Mouse (Mus musculus) forebrain, embryonic 12.5 days (tissue): ENCODE data around the gene Tomm34. TPM values are rescaled to one million over a fixed set of nuclear protein-coding genes. Genes with fewer than 3 reads are reported as not detected.

ENCODE experiments used
- ATAC-seq: fragments of 200-750 bp; cut with Nextera tagmentation; 2 replicates; pipeline ENCODE4 v1.8.0; 2017; ENCODE audit warnings: moderate TSS enrichment; ENCODE audit not compliant: low FRiP score
- H3K27ac ChIP-seq: fragments of 300-500 bp; sonication (generic); 2 replicates; pipeline ENCODE4 v1.5.1; 2016; ENCODE audit warnings: mild to moderate bottlenecking
- H3K27me3 ChIP-seq: fragments of 300-500 bp; sonication (generic); 2 replicates; pipeline ENCODE4 v1.6.1; 2016; ENCODE audit warnings: mild to moderate bottlenecking
- H3K36me3 ChIP-seq: fragments of 300-500 bp; sonication (generic); replicated peaks from 2 replicates; pipeline ENCODE4 v1.6.1; 2016; ENCODE audit warnings: mild to moderate bottlenecking
- H3K4me1 ChIP-seq: fragments of 300-500 bp; sonication (generic); 2 replicates; pipeline ENCODE4 v1.6.1; 2016
- H3K4me2 ChIP-seq: fragments of 300-500 bp; sonication (generic); 2 replicates; pipeline ENCODE4 v1.6.1; 2016; ENCODE audit warnings: mild to moderate bottlenecking, moderate library complexity
- H3K4me3 ChIP-seq: fragments of 300-500 bp; sonication (generic); replicated peaks from 2 replicates; pipeline ENCODE4 v1.5.1; 2016; ENCODE audit warnings: mild to moderate bottlenecking
- H3K9ac ChIP-seq: fragments of 300-500 bp; sonication (generic); 2 replicates; pipeline ENCODE4 v1.6.1; 2016; ENCODE audit warnings: mild to moderate bottlenecking
- H3K9me3 ChIP-seq: fragments of 300-500 bp; sonication (generic); 2 replicates; pipeline ENCODE4 v1.6.1; 2016
- WGBS: fragments of 180-500 bp; shearing (Covaris S2); methylation state at CpG from one replicate; pipeline ENCODE4 v1.1.7; 2016; 5-methylcytosine and 5-hydroxymethylcytosine counted together
- polyA plus RNA-seq: library from polyadenylated mRNA; unstranded; fragments of >200 nt; fragmentation: Nextera tagmentation; extraction: Ambion mirVana; gene quantifications from 2 replicates; pipeline ENCODE4 v1.2.1, GENCODE M21; 2016

The Tomm34 gene
- polyA plus RNA-seq, 1 experiment from 2014 or later = 50.2 TPM

DNA sequence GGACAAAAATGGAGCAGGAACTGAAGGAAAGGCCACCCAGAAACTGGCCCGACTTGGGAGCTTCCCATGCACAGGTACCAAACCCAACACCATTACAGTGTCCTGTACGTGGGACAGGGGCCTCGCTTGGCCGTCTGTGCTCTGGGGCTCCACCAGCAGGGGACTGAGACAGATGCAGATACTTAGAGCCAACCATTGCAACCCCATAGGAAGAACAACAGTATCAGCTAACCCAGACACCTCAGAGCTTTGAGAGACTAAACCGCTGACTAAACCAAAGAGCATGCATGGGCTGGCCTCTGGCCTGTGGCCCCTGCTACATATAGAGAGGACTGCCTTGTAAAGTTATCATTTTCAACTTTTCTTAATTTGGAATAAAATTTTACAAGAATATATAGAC, 66.5 kb downstream of the Tomm34 start:
- H3K27me3 ChIP-seq = no peaks in the 10 kb centered on the region
- H3K27ac ChIP-seq = no peak overlapping the region
- ATAC-seq = no peak
- H3K9me3 ChIP-seq = no peaks in the 10 kb centered on the region
- H3K4me1 ChIP-seq = peaks cover 24% of the 10 kb centered on the region
- H3K4me2 ChIP-seq = no peak overlapping the region
- H3K36me3 ChIP-seq = no peaks in the 10 kb centered on the region
- 73% methylated on average over 5 of the region's 5 CpGs for WGBS
- H3K9ac ChIP-seq = no peak overlapping the region
- H3K4me3 ChIP-seq = no peak overlapping the region

Other genes starting within 250 kb of the Tomm34 start
- gene Kcnk15, start 217.5 kb downstream of the Tomm34 start, polyA plus RNA-seq = not detected in 2 replicates
- gene Rims4, start 152.5 kb downstream of the Tomm34 start, polyA plus RNA-seq = 3.5 and 4.2 TPM in 2 replicates
- gene Ywhab, start 76.2 kb downstream of the Tomm34 start, polyA plus RNA-seq = 339 and 340 TPM in 2 replicates
- gene Pabpc1l, start 45.7 kb downstream of the Tomm34 start, polyA plus RNA-seq = 1.2 and 1.8 TPM in 2 replicates
- 37.3 and 42.8 TPM in 2 replicates for gene Stk4, start 847 bp downstream of the Tomm34 start, polyA plus RNA-seq
- gene Kcns1, start 99.9 kb upstream of the Tomm34 start, polyA plus RNA-seq = 0.12 and 0.18 TPM in 2 replicates
- not detected in 2 replicates for gene Wfdc5, start 111.6 kb upstream of the Tomm34 start, polyA plus RNA-seq
- gene Wfdc12, start 119.4 kb upstream of the Tomm34 start, polyA plus RNA-seq = not detected in 2 replicates
- gene Wfdc15a, start 129.0 kb upstream of the Tomm34 start, polyA plus RNA-seq = not detected in 2 replicates
- gene Wfdc15b, start 150.5 kb upstream of the Tomm34 start, polyA plus RNA-seq = not detected in 2 replicates
- not detected in 2 replicates for gene Svs2, start 167.3 kb upstream of the Tomm34 start, polyA plus RNA-seq
- not detected in 2 replicates for gene Svs3b, start 185.5 kb upstream of the Tomm34 start, polyA plus RNA-seq
- gene Svs4, start 207.3 kb upstream of the Tomm34 start, polyA plus RNA-seq = not detected in 2 replicates
- gene Svs3a, start 218.1 kb upstream of the Tomm34 start, polyA plus RNA-seq = not detected in 2 replicates
- gene Svs6, start 245.6 kb upstream of the Tomm34 start, polyA plus RNA-seq = not detected in 2 replicates